Mouse (Mus musculus): ENCODE results near the gene Nsmce4a. TPM values are rescaled to one million over a fixed set of nuclear protein-coding genes. Genes with fewer than 3 reads are reported as not detected.

Gene Nsmce4a
- polyA plus RNA-seq, 1 experiment from 2014 or later: 98.0 TPM

DNA sequence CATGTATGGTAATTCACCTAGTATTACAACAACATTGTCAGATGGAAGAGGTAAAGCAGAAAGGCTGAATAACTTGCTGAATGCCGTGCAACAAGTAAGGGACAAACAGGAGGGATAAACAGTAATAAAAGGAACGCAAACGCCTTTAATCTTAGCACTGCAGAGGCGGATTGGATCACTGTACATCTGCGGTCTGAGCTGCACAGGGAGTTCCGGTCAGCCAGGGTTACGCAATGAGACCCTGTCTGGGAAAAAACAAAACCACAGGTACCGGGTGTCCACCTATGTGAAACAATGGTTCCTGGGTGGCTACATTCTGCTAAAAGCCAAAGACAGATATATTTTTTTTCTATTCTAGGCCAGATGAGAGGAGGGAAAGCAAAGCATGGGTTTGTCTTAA lies 49.5 kb downstream of the Nsmce4a start:
- Histone ChIP-seq H3K27me3 (no peaks in the 10 kb centered on the region), H3K9ac (no peak overlapping the region), H3K9me3 (no peaks in the 10 kb centered on the region), H3K4me1 (replicated peaks) (peaks cover 10% of the 10 kb centered on the region), H3K4me2 (no peak overlapping the region), H3K4me3 (no peak overlapping the region), H3K36me3 (no peaks in the 10 kb centered on the region), H3K27ac (no peak overlapping the region)
- 97% methylated on average over 8 of the region's 8 CpGs for WGBS
- ATAC-seq (ENCODE audit: low FRiP score): no peak

DNA sequence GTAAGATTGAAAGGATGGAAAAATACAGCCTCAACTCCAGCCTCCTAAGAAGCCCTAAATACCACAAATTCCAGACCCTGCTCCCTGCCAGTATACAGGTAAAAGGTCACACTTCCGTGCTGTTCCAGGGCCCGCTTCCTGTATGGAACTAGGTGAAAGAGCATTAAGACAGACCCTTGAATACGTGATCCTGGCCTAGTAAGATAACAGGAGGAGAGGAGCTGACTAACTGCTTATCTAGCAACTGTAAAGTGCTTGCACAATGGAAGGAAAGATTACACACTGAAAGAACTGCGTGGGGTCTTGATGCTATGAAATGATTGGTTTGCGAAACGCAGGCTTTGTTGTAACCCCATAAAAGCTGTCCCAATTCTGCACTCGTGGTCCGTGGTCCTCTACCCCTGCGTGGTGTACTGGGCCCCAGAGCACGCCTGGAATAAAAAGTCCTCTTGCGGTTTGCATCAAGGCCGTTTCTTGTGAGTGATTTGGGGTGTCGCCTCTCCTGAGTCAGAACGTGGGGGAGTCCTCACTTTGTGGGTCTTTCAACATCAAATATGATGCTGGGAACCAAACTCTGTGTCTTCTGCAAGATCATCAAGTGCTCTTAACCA lies 52.0 kb downstream of the Nsmce4a start:
- H3K9ac ChIP-seq: no peak overlapping the region
- 91% methylated on average over 14 of the region's 14 CpGs for WGBS
- no peaks in the 10 kb centered on the region for H3K27me3 ChIP-seq
- no peak for ATAC-seq (ENCODE audit: low FRiP score)
- H3K36me3 ChIP-seq: no peaks in the 10 kb centered on the region
- no peak overlapping the region for H3K4me3 ChIP-seq
- peaks cover 28% of the 10 kb centered on the region for H3K4me1 ChIP-seq (replicated peaks)
- no peak overlapping the region for H3K4me2 ChIP-seq
- H3K9me3 ChIP-seq: no peaks in the 10 kb centered on the region
- peak overlapping the region; percentile 98; the same call in 1 of the 2 replicates for H3K27ac ChIP-seq

DNA sequence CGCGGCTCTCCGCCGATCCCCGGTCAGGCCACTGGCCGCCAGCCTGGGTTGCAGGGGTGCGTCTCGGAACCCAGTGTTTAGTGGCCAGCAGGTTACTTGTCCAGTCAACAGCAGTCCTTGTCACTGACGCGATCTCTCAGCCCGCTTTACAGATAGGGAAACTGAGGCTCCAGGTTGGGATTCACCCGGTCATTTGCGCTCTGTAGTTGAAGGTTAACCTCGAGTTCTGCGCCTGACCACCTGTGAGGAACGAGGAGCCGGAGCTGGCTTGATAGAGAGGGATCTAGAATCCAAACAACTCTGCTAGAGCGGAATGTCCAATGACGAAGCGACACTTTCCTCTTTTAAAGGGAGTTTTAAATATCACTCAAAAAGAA lies 52.9 kb downstream of the Nsmce4a start, which contains the start of gene Ate1:
Gene Ate1, minus strand, starts transcription at position 321 of the 377 bp plus-strand sequence.
- 19% methylated on average over 20 of the region's 20 CpGs for WGBS

DNA sequence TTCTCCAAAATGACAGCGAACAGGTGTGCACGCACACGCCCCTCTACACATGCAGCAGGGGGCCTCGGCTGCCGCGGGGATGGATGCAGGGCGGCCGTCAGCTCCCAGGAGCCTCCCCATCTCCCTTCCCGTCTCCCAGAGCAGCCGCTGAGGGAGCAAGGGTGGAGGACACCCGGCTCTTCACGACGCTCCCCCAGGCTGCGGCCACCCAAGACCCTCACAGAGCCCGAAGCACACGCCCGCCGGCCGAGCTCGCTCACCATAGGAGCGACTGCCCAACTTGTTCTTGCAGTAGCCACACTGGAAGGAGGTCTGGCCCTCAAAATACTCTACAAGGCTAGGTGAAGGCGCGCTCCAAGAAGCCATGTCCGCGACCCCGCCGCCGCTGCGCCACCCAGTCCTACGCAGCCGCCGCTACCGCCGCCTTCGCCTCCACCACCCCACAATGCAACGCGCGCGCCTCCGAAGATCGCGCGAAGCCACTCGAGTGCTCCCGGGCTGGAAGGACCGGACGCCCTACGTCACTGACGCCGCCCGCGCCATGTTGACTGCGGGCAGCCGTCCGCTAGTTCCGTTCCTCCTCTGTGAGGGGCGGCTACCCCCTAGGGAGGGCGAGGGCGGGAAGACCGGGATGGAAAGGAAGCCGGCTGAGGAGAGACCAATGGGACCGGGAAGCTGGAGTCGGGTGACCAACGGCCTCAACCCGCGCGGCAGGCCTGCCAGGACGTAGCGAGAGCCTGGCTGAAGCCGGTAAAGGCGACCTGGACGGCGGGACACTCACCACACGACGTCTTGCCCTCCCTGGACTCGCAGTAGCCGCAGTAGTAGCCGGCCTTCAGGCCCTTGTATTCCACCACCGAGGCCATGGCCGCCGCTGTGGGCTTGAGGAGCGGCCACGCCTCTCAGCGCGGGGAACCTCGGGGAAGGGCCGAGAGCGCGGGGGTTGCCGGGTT lies 53.5 kb downstream of the Nsmce4a start:
- H3K4me3 ChIP-seq: peak overlapping the region; percentile 89
- peak; percentile 98 for ATAC-seq (ENCODE audit: low FRiP score)
- peak overlapping the region; percentile 98 for H3K27ac ChIP-seq
- peaks cover 31% of the 10 kb centered on the region for H3K4me1 ChIP-seq (replicated peaks)
- WGBS: under 1% methylated on average over 87 of the region's 90 CpGs
- H3K36me3 ChIP-seq: peaks cover 6% of the 10 kb centered on the region; the same call in 1 of the 2 replicates
- H3K9me3 ChIP-seq: no peaks in the 10 kb centered on the region
- H3K27me3 ChIP-seq: no peaks in the 10 kb centered on the region
- H3K4me2 ChIP-seq: peak overlapping the region; percentile 74
- H3K9ac ChIP-seq: peak overlapping the region; percentile 93

More for the DNA sequence above, 52.9 kb downstream of the Nsmce4a start, which contains the start of gene Ate1:
- H3K4me2 ChIP-seq: peak within 1 kb of the TSS; percentile 74
- H3K27ac ChIP-seq: peak within 1 kb of the TSS; percentile 98
- H3K4me1 ChIP-seq (replicated peaks): peaks cover 28% of the 10 kb centered on the region
- H3K27me3 ChIP-seq: no peaks in the 10 kb centered on the region
- H3K9me3 ChIP-seq: no peaks in the 10 kb centered on the region
- ATAC-seq (ENCODE audit: low FRiP score): no peak
- H3K9ac ChIP-seq: peak within 1 kb of the TSS; percentile 93
- peaks cover 2% of the 10 kb centered on the region; the same call in 1 of the 2 replicates for H3K36me3 ChIP-seq
- H3K4me3 ChIP-seq: peak within 1 kb of the TSS; percentile 89

DNA sequence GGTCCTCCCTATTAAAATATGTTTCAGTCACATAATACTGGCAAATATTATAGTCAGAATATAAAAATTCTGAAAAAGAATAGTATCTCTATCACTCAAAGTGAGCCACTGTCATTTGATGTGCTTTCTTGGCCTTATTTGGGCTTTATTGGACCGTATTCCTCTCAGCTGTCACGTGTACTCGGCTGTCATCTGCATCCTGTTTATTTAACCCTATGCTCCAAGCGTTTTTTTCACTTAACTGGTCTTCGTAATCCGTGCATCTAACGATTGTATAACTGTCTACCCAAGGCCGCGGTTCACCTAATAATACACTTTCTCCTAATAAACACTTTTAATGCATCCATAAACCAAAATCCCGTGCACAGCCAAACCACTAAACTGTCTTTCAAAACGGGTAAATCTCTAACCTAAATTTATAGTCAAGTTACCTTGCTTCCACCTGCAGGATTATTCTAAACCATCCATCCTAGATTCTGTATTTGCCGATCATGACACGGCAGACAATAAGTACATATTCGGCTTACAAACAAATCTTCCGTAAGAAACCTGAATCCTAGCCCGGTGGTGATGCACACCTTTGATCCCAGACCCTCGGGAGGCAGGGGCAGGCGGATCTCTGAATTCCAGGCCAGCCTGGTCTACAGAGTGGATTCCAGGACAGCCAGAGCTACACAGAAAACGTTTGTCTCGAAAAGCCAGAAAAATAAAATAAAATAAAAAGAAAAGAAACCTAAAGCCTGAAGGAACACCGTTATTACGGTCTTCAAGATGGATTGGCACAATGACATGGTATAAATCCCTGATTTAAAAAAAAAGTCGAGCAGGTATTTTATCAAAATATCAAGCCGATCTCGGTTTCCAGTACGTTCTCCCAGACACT lies 54.5 kb downstream of the Nsmce4a start:
- H3K27me3 ChIP-seq: no peaks in the 10 kb centered on the region
- 41% methylated on average over 26 of the region's 26 CpGs for WGBS
- no peak for ATAC-seq (ENCODE audit: low FRiP score)

DNA sequence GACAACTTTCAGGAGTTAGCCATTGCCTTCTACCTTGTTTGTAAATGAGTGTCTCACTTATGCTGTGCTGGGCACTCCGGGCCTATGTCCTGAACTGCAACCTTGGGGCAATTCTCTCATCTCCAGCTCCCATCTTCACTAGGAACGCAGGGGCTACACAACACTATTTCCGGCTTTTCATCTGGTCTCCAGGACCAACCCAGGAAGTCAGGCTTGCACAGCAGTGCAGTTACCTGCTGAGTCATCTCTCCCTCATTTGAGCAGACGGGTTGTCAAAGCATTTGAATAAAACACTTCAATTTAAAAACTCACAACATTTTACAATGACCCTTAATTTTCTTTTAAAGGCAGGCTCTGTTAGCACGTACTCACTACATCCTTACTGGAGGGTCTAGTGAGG lies 62.7 kb downstream of the Nsmce4a start:
- H3K9ac ChIP-seq: no peak overlapping the region
- no peaks in the 10 kb centered on the region for H3K27me3 ChIP-seq
- no peak overlapping the region for H3K27ac ChIP-seq
- 96% methylated on average over 5 of the region's 5 CpGs for WGBS
- H3K4me3 ChIP-seq: no peak overlapping the region
- H3K36me3 ChIP-seq: peaks cover 68% of the 10 kb centered on the region
- H3K9me3 ChIP-seq: no peaks in the 10 kb centered on the region
- H3K4me1 ChIP-seq (replicated peaks): 0 out of 2 replicates have a peak, but pooled peaks cover 3% of the 10 kb centered on the region
- no peak overlapping the region for H3K4me2 ChIP-seq
- ATAC-seq (ENCODE audit: low FRiP score): no peak

More for the DNA sequence above, 54.5 kb downstream of the Nsmce4a start:
- H3K4me1 ChIP-seq (replicated peaks): peaks cover 31% of the 10 kb centered on the region
- peak overlapping the region; percentile 98 for H3K27ac ChIP-seq
- H3K4me2 ChIP-seq: peak overlapping the region; percentile 74
- H3K9me3 ChIP-seq: no peaks in the 10 kb centered on the region
- peak overlapping the region; percentile 89 for H3K4me3 ChIP-seq
- H3K9ac ChIP-seq: peak overlapping the region; percentile 93
- peaks cover 12% of the 10 kb centered on the region; the same call in 1 of the 2 replicates for H3K36me3 ChIP-seq

DNA sequence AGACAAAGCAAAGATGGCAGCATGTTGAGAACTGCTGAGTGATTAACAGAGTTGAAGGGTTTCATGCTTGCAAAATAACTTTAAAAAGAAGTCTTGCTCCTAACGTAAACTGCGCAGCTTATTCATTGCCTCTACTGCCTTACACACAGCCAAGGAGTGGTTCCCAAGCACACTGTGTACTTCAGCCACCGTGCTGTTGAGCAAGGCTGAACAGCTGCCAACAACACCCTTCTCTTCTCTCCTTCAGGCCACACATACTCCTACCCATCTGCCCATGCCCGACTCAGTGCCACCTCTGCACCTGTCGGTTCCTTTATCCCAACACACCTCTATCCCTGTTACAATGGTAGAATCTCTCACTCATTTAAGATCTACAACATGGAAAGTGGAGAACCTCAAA lies 69.9 kb downstream of the Nsmce4a start:
- H3K9me3 ChIP-seq: no peaks in the 10 kb centered on the region
- no peak for ATAC-seq (ENCODE audit: low FRiP score)
- no peak overlapping the region for H3K4me3 ChIP-seq
- H3K27me3 ChIP-seq: no peaks in the 10 kb centered on the region
- H3K9ac ChIP-seq: no peak overlapping the region
- no peaks in the 10 kb centered on the region for H3K4me1 ChIP-seq (replicated peaks)
- peaks cover 61% of the 10 kb centered on the region for H3K36me3 ChIP-seq
- WGBS: 99% methylated on average over 5 of the region's 5 CpGs
- no peak overlapping the region for H3K4me2 ChIP-seq
- H3K27ac ChIP-seq: no peak overlapping the region

DNA sequence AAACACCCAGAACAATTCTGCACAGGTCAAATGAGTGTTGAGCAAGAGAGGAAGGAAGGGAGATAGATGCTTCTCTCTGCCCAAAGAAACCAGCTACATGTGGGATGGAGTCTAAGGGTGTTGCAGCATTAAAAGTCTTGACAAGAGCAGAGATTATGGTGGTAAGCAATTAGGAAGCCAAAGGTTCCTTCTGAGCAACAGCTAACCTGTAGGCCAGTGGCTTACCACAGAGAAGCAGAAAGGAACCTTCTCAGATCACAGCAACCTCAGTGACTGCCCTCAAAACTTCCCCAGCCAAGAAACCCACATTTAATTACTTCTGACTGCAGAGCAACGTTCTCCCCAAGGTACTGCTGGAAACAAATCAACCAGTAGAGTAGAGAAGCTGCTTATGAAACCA lies 71.4 kb downstream of the Nsmce4a start:
- Histone ChIP-seq H3K4me3 (no peak overlapping the region), H3K27ac (no peak overlapping the region), H3K4me2 (no peak overlapping the region), H3K4me1 (replicated peaks) (no peaks in the 10 kb centered on the region), H3K9ac (no peak overlapping the region), H3K36me3 (peaks cover 49% of the 10 kb centered on the region), H3K27me3 (no peaks in the 10 kb centered on the region), H3K9me3 (no peaks in the 10 kb centered on the region)
- 79% methylated on average over 1 of the region's 1 CpGs for WGBS
- ATAC-seq (ENCODE audit: low FRiP score): no peak

DNA sequence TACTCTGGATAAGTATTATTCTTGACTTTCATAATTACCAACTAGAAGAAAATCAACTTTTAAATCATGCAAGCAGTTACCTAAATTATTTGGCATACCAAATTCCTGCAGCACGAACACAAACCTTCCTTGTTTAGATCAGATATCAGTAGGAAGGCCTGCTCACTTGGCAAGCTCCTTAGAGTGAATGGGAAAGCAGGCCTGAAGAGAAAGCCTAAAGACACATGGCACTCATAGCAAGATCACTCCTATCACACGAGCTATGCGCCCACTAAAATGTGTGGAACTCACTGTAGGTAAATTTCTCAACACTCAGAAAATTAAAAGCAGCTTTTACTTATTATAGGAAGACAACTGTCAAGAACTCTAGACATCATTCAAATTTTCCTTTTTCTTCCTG lies 79.6 kb downstream of the Nsmce4a start:
- Histone ChIP-seq H3K36me3 (peaks cover 13% of the 10 kb centered on the region), H3K9ac (no peak overlapping the region), H3K4me1 (replicated peaks) (peaks cover 4% of the 10 kb centered on the region; the same call in 1 of the 2 replicates), H3K4me2 (no peak overlapping the region), H3K9me3 (no peaks in the 10 kb centered on the region), H3K27ac (no peak overlapping the region), H3K4me3 (no peak overlapping the region), H3K27me3 (no peaks in the 10 kb centered on the region)
- 90% methylated on average over 3 of the region's 3 CpGs for WGBS
- no peak for ATAC-seq (ENCODE audit: low FRiP score)

DNA sequence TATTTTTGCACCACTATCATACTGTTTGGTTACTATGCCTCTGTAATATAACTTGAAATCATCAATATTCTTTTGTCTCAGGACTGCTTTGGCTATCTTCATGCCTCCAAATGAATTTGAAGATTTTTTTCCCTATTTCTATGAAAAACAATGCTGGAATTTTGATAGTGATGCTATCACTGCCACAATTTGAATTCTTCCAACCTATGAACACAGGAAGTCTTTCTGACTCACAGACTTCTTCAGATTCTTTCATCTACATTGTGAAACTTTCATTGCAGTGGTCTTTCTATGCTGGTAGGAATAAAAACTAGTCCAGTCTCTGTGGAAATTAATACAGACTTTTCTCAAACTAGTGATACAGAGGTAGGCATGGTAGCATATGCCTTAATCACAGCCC lies 80.9 kb downstream of the Nsmce4a start:
- Histone ChIP-seq H3K4me1 (replicated peaks) (peaks cover 4% of the 10 kb centered on the region; the same call in 1 of the 2 replicates), H3K4me2 (no peak overlapping the region), H3K27ac (no peak overlapping the region), H3K9me3 (no peaks in the 10 kb centered on the region), H3K4me3 (no peak overlapping the region), H3K27me3 (no peaks in the 10 kb centered on the region), H3K9ac (no peak overlapping the region), H3K36me3 (peaks cover 17% of the 10 kb centered on the region)
- ATAC-seq (ENCODE audit: low FRiP score): no peak
